Mouse (Mus musculus) forebrain, embryonic 16.5 days (tissue): Measurements from ENCODE around the gene Tln2. TPM values are rescaled to one million over a fixed set of nuclear protein-coding genes. Genes with fewer than 3 reads are reported as not detected.
A peak's percentile ranks its signal among the peaks of the same experiment; 100 is the strongest.

Experiments used
- ATAC-seq: fragments of 200-750 bp; cut with Nextera tagmentation; 2 replicates; pipeline ENCODE4 v1.8.0; 2017; ENCODE audit warnings: mild to moderate bottlenecking, moderate library complexity
- H3K27ac ChIP-seq: fragments of 300-500 bp; sonication (generic); 2 replicates; pipeline ENCODE4 v1.5.1; 2014; ENCODE audit warnings: low read length, control low read depth
- H3K27me3 ChIP-seq: fragments of 300-500 bp; sonication (generic); replicated peaks from 2 replicates; pipeline ENCODE4 v1.6.1; 2014; ENCODE audit warnings: low read length; ENCODE audit not compliant: control insufficient read depth, insufficient read depth
- H3K36me3 ChIP-seq: fragments of 300-500 bp; sonication (generic); 2 replicates; pipeline ENCODE4 v1.6.1; 2014; ENCODE audit not compliant: control insufficient read depth, insufficient read depth
- H3K4me1 ChIP-seq: fragments of 300-500 bp; sonication (generic); replicated peaks from 2 replicates; pipeline ENCODE4 v1.6.1; 2014; ENCODE audit warnings: low read length; ENCODE audit not compliant: control insufficient read depth, insufficient read depth
- H3K4me2 ChIP-seq: fragments of 300-500 bp; sonication (generic); 2 replicates; pipeline ENCODE4 v1.6.1; 2014; ENCODE audit warnings: mild to moderate bottlenecking, low read length, control low read depth
- H3K4me3 ChIP-seq: fragments of 300-500 bp; sonication (generic); replicated peaks from 2 replicates; pipeline ENCODE4 v1.5.1; 2014; ENCODE audit warnings: mild to moderate bottlenecking, low read length, control low read depth
- H3K9ac ChIP-seq: fragments of 300-500 bp; sonication (generic); replicated peaks from 2 replicates; pipeline ENCODE4 v1.6.1; 2014; ENCODE audit warnings: low read depth, low read length, control low read depth
- H3K9me3 ChIP-seq: fragments of 300-500 bp; sonication (generic); 2 replicates; pipeline ENCODE4 v1.6.1; 2016; ENCODE audit warnings: low read length; ENCODE audit not compliant: control insufficient read depth
- WGBS: fragments of 180-500 bp; shearing (Covaris S2); extraction: QIAGEN DNeasy Blood & Tissue Kit; methylation state at CpG from one replicate; pipeline ENCODE4 v1.1.7; 2014; 5-methylcytosine and 5-hydroxymethylcytosine counted together
- polyA plus RNA-seq: library from polyadenylated mRNA; unstranded; fragments of >200 nt; fragmentation: Nextera tagmentation; extraction: Ambion mirVana; gene quantifications from 2 replicates; pipeline ENCODE4 v1.2.1, GENCODE M21; 2015

The Tln2 gene
- polyA plus RNA-seq, 1 experiment from 2014 or later = 19.6 TPM

DNA sequence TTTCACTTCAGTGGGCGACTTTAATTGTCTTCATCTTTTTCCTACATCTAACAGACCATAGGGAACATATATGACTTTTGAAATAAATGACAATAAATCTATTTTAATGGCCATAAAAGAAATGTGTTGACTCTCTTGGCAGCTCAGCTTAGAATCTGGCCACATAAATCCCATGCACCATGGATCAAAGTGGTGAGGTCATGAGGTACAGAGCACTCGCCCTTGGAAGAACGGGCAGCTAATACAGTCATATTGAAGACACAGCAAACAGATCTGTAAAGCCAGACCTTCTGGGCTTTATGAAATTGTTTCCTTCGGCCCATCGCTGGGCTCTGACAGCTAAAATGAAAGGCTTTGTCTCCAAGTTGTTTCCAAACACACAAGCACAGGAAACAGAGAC lies 26.2 kb downstream of the Tln2 start:
- 83% methylated on average over 5 of the region's 5 CpGs for WGBS
- H3K9ac ChIP-seq = no peak overlapping the region

DNA sequence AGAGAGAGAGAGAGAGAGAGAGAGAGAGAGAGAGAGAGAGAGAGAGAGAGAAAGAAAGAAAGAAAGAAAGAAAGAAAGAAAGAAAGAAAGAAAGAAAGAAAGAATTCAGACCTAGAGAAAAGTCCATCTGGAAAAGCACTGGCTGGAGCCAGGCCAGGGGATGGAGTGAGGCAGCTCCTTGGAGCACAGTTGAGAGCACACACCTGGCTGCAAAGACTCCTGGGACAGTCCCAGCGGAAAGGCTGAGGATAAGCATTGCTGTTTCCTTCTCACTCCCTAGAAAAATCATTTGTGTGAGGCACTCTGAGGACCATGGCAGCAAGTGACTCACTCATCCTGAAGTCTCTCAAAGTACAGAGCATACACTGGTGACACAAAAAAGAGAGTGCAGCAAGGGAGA lies 26.9 kb downstream of the Tln2 start:
- H3K27ac ChIP-seq = no peak overlapping the region
- no peak overlapping the region for H3K4me3 ChIP-seq
- no peaks in the 10 kb centered on the region for H3K36me3 ChIP-seq
- H3K4me2 ChIP-seq = no peak overlapping the region
- peaks cover 3% of the 10 kb centered on the region; the same call in 1 of the 2 replicates for H3K4me1 ChIP-seq
- H3K9me3 ChIP-seq = no peaks in the 10 kb centered on the region
- no peak for ATAC-seq
- no peaks in the 10 kb centered on the region for H3K27me3 ChIP-seq
- H3K9ac ChIP-seq = no peak overlapping the region
- 92% methylated on average over 1 of the region's 1 CpGs for WGBS

More for the DNA sequence above, 26.2 kb downstream of the Tln2 start:
- no peak for ATAC-seq
- no peaks in the 10 kb centered on the region for H3K27me3 ChIP-seq
- H3K4me3 ChIP-seq = no peak overlapping the region
- no peak overlapping the region for H3K27ac ChIP-seq
- no peak overlapping the region for H3K4me2 ChIP-seq
- H3K9me3 ChIP-seq = no peaks in the 10 kb centered on the region
- H3K4me1 ChIP-seq = no peaks in the 10 kb centered on the region
- no peaks in the 10 kb centered on the region for H3K36me3 ChIP-seq

DNA sequence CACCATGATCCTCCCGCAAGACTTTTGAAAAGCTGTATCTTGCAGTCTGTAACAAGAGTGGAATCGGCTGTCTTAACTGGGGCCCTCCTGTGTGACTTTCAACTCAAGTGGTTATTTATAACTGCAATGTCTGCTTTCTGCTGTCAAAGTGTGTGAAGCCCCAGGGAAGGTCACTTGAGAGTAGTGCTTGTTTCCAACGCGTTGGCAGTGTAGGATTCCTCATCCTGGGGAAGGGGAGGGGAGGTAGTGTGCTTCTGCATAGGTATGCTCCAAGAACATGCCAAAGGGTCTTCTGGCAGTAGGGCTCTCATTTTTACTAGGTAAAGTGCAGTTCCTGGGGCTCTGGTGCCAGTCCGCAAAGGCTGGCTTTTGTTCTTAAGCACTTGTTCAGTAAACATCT lies 29.9 kb downstream of the Tln2 start:
- Histone ChIP-seq H3K9me3 (no peaks in the 10 kb centered on the region), H3K9ac (no peak overlapping the region), H3K4me3 (no peak overlapping the region), H3K27me3 (no peaks in the 10 kb centered on the region), H3K4me1 (peaks cover 6% of the 10 kb centered on the region; the same call in 1 of the 2 replicates), H3K36me3 (no peaks in the 10 kb centered on the region), H3K27ac (no peak overlapping the region), H3K4me2 (no peak overlapping the region)
- 70% methylated on average over 5 of the region's 5 CpGs for WGBS
- ATAC-seq = no peak

DNA sequence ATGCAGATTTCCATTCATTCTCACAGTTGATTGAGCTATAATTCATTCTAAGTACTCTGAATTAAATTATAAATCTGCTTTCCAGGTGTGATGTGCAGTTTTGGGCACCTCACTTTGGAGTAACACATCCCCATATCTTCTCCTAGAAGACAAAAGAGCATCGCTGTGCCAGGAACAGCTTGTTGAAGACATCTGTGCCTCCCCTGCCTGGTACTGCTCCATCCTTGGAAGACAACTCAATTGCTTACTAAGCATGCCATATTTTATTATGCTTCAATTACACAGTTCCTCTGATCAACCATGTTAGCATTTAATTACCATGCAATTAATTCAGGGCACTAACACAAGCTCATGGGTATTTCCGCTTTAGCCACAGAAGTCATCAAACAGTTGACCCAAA lies 31.8 kb downstream of the Tln2 start:
- H3K27ac ChIP-seq = peak overlapping the region; percentile 59
- ATAC-seq = peak; percentile 85
- H3K27me3 ChIP-seq = no peaks in the 10 kb centered on the region
- H3K9ac ChIP-seq = no peak overlapping the region
- H3K36me3 ChIP-seq = no peaks in the 10 kb centered on the region
- WGBS = 62% methylated on average over 2 of the region's 2 CpGs
- H3K4me1 ChIP-seq = peaks cover 6% of the 10 kb centered on the region; the same call in 1 of the 2 replicates
- no peaks in the 10 kb centered on the region for H3K9me3 ChIP-seq
- no peak overlapping the region for H3K4me3 ChIP-seq
- no peak overlapping the region for H3K4me2 ChIP-seq

DNA sequence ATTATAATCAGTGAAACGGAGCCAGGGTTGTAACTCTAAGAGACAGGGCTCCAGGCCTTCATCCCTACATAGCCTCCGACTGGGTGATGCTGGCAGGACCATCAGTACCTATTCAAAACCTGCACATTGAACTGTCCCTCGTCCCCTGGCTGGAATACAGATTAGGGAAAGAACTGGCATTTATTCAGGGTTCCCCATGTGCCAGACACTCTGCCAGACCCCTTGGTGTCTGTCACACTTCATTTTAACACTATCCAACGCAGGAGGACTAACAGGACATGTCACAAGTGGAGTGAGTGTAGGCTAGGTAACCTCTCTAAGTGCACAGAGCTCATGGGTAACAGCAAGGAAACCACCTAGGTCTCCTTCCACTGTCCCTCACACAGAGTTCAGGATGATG lies 37.8 kb downstream of the Tln2 start:
- no peak overlapping the region for H3K27ac ChIP-seq
- no peaks in the 10 kb centered on the region for H3K9me3 ChIP-seq
- WGBS = 56% methylated on average over 4 of the region's 4 CpGs
- H3K36me3 ChIP-seq = no peaks in the 10 kb centered on the region
- H3K4me2 ChIP-seq = no peak overlapping the region
- H3K4me3 ChIP-seq = no peak overlapping the region
- no peaks in the 10 kb centered on the region; the same call in 1 of the 2 replicates for H3K4me1 ChIP-seq
- ATAC-seq = no peak
- H3K9ac ChIP-seq = no peak overlapping the region
- no peaks in the 10 kb centered on the region for H3K27me3 ChIP-seq

DNA sequence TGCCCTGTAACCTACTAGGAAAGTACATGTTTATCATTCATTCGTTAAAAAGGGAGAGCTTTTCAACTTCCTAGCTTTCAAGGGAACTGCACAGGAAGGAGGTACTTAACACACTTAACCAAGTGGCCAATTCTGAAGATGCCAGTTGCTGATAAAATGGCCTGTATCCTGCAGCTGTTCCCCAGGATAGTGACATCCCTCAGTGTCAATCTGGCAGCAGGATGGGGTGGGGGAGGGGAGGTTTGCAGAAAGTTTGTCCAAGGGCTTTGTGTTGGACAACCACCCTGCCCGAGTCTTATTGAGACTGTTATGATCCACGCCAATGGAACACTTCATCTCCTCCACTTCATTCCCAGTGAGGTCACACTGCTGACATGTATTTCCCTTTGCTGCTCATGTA lies 50.0 kb downstream of the Tln2 start:
- Histone ChIP-seq H3K9me3 (peaks cover 3% of the 10 kb centered on the region; the same call in 1 of the 2 replicates), H3K36me3 (no peaks in the 10 kb centered on the region), H3K4me3 (no peak overlapping the region), H3K4me2 (no peak overlapping the region), H3K27ac (no peak overlapping the region), H3K4me1 (no peaks in the 10 kb centered on the region), H3K9ac (no peak overlapping the region), H3K27me3 (no peaks in the 10 kb centered on the region)
- ATAC-seq = no peak
- 73% methylated on average over 3 of the region's 3 CpGs for WGBS

DNA sequence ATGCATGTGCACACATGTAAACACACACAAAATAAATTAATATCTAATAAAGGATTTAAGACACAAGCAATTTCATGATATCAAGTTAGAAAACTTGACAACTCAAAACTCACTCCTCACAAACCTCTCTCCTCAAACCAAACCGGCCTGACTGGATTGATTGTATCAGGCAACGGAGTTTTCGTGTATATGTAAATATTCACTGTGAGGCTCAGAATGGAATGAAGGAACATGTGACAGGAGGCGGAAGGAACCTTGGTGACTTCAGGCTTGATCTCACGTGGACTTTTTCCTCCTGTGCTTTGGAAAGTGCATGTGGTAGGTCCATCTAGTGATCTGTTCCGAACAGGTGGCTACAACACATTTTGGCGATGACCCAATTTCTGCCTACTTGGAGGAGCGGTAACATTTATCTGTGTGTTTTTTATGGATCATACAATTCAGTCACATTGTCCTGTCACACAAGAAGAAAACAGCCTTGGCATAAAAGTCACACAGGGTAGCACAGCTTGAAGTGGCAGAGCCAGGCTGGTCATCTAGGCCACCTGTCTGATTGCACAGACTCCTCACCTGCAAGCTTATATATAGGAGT lies 54.7 kb downstream of the Tln2 start:
- no peaks in the 10 kb centered on the region for H3K27me3 ChIP-seq
- no peaks in the 10 kb centered on the region for H3K36me3 ChIP-seq
- H3K9ac ChIP-seq = no peak overlapping the region
- no peak for ATAC-seq
- WGBS = 85% methylated on average over 8 of the region's 8 CpGs
- no peaks in the 10 kb centered on the region for H3K9me3 ChIP-seq
- H3K4me1 ChIP-seq = no peaks in the 10 kb centered on the region
- H3K27ac ChIP-seq = no peak overlapping the region
- no peak overlapping the region for H3K4me2 ChIP-seq
- H3K4me3 ChIP-seq = no peak overlapping the region

DNA sequence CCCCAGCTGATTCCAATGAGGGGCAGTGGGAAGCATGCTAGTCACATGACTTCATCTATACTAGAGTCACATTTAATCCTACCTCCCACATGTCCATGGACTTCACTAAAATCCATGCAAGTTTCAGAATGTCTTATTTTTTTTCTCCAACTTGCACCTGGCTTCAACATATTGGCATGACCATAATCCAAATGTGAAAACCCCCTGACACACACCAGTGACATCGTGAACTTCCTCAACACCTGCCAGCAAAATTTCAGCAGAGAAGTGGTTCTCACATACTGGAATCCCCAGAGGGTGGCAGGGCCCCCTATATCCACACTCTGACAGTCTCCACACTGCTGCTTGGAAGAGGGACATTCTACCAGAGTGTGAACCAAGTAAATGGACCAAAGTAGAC lies 57.7 kb downstream of the Tln2 start:
- Histone ChIP-seq H3K27me3 (no peaks in the 10 kb centered on the region), H3K36me3 (no peaks in the 10 kb centered on the region), H3K9me3 (no peaks in the 10 kb centered on the region), H3K27ac (no peak overlapping the region), H3K4me2 (no peak overlapping the region), H3K4me3 (no peak overlapping the region), H3K9ac (no peak overlapping the region), H3K4me1 (peaks cover 6% of the 10 kb centered on the region)
- WGBS = 89% methylated on average over 1 of the region's 1 CpGs
- no peak for ATAC-seq

DNA sequence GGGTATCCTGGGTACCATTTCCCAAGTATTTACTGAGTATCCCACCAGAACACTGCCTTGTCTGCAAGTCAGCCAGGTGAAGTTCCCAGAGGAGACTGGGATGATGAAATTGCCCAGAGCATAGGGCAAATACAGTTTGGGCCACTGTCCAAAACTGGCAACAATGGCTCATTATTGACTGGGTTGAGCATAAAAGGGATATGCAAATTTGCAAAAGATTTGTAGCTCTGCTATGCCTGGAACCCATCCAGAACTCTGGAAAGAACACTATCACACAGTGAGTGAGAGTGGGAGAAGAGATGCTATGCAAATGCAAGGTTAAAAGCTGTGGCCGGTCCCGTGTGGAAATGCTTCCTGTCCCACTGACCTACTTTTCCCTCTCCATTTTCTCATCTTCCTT lies 63.1 kb downstream of the Tln2 start:
- peak; percentile 66 for ATAC-seq
- H3K36me3 ChIP-seq = no peaks in the 10 kb centered on the region
- H3K4me1 ChIP-seq = peaks cover 16% of the 10 kb centered on the region
- 10% methylated on average over 2 of the region's 2 CpGs for WGBS
- no peaks in the 10 kb centered on the region for H3K9me3 ChIP-seq
- H3K27ac ChIP-seq = no peak overlapping the region
- H3K4me2 ChIP-seq = no peak overlapping the region
- H3K9ac ChIP-seq = no peak overlapping the region
- no peak overlapping the region for H3K4me3 ChIP-seq
- H3K27me3 ChIP-seq = no peaks in the 10 kb centered on the region

DNA sequence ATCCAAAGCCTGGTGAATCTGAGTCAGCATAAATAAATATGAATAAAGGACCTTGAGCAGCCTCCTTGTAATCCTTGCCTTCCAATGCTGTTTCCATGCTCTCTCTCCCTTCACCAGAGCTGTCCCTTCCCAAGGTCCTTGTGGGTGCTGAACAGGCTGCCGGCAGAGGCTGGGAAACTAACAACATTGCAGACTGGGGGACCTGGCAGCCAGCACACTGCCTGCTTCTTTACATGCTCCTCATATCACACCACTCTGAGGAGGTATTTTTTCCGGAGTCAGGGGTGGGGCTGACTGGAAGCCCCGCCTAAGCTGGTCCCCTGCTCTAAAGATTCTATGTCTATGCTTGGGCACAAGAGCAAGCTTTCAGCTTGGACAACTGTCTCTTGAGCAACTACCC lies 64.2 kb downstream of the Tln2 start:
- peaks cover 16% of the 10 kb centered on the region for H3K4me1 ChIP-seq

More for the DNA sequence above, 64.2 kb downstream of the Tln2 start:
- H3K9ac ChIP-seq = no peak overlapping the region
- ATAC-seq = no peak
- no peaks in the 10 kb centered on the region for H3K9me3 ChIP-seq
- 47% methylated on average over 3 of the region's 3 CpGs for WGBS
- no peaks in the 10 kb centered on the region for H3K27me3 ChIP-seq
- no peak overlapping the region for H3K4me3 ChIP-seq
- H3K36me3 ChIP-seq = no peaks in the 10 kb centered on the region
- H3K4me2 ChIP-seq = no peak overlapping the region
- H3K27ac ChIP-seq = no peak overlapping the region
